Mouse (Mus musculus) kidney, adult 11 months (tissue): ENCODE data around the gene Nrp2.
A peak's percentile ranks its signal among the peaks of the same experiment; 100 is the strongest.

ENCODE experiments used
- DNase-seq: peaks from one replicate; pipeline ENCODE4 v3.0.0; 2022

Nrp2 gene

DNA sequence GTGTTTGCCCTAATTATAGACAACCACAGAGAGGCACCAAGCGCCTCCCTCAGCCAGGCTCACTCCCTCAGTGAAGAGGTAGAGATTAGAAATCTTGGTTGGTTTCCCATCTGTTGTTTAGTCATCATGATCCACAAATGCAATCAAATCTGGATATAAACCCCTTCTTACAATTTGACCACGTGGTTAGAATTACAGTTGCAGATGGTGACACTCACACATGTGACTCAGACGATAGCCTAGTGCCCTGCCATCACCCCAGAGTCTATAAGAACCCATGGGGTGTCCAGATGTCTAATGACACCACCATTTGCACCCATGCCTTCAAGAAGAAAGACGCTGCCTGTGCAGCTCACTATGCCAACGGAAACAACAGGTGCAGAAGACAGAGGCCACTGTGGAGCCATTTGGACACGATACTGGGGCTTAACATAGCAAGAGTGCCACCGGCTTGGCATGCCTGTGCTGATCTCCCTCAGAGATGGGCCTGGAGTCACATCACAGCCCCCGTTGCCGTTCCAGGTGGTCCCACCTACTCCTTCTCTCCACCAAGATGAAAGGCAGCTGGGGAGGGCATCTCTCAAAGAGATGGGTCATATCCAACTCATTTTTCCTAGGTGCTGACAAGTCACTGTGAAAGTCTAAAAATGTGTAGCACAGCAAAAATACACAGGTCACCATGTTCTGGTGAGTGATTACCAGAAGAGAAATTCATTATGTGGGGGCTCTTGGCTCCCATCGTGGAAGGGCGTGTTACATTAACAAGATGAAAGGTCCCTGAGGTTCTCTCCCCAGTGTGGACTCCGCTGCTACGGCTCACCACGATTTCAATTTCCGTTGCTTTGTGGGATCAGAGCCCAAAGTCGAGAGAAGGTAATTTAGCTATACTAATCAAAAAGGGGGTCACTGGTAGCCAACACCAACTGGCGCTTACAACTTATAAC is 123.0 kb downstream of the Nrp2 start:
- peak; percentile 38 for DNase-seq

DNA sequence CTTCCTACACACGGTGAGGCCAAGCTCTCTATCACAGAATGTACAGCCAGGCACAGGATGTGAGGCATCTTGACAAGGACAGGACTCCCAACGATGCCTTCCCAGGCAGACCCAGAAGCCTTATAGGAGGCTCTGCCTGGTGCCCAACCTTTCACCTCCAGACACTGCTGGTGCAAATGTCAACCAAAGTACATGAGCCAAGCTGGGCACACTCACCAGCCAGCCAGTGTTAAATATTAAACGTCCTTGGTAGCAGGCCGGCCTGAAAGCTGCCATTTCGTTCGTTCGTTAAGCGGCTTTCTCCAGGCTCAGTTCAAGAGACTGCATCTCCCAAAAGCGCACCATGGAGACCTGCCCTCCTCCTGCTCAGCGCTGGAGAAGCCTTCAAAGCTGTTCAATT is 124.2 kb downstream of the Nrp2 start:
- DNase-seq: peak; percentile 90

DNA sequence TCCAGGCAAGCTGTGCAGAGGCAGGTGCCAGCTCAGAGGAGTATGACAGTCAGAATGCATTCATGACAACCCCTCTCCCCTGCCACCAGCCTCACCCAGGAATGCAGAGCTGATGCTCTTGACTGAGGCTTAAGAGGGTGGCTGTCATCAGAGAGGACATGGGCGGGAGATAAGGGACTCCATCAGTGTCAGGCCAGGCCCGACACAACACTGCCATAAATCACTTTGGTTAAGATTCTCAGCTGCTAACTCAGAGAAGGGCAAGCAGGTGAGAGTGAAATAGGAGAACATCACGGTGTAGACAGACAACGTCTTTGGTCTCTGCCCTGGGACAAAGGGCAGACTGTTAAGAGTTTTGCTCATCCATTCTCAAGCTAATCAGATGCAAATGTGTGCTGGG is 125.1 kb downstream of the Nrp2 start:
- DNase-seq: peak; percentile 59

DNA sequence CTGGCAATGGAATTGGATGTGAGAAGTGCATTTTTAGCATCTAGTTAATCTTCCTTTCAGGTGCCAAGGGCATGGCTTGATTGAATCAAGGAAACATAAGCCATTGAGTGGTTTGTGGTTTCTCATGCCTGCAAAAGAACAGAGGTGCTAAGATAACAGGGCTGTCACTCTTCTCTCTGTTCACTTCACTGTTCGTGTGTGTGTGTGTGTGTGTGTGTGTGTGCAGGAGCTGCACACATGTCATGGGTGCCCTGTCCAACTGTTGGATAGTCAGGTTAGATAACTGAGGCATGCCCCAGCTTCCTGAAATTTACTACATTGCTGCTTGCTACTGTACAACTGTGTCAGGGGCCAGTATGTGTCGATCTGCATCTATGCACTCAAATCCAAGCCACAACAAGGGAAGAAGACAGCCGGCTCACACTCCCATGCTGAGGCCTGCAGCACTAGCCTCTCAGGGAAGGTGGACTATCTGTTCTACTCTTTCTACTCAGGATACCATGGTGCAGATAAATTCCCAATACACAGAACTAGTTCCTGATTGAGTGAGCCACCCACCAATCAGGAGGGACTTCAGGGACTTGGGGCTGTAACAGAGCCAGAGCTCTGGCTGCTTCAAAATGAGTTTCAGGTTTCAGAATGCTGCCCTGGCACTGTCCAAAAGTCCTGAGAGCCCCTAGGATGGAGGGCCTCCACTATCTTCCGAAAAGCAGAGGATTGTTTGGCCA is 126.8 kb downstream of the Nrp2 start:
- no peak for DNase-seq

DNA sequence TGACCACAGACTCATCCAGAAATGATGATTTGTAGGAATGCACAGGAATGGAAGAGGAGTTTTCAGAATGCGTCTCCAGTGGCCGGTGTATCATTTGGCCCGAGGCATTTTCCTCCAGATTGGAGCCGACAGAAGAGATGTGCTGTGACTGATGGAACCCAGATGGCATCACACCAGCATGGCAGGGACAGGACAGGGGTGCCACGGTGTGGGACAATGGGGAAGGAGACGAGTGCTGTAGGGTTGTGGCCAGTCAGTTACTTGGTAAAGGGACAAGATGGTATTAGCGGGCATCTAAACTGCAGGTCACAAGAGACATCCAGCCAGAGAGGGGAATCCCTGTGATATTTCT is 127.3 kb downstream of the Nrp2 start:
- DNase-seq: no peak

DNA sequence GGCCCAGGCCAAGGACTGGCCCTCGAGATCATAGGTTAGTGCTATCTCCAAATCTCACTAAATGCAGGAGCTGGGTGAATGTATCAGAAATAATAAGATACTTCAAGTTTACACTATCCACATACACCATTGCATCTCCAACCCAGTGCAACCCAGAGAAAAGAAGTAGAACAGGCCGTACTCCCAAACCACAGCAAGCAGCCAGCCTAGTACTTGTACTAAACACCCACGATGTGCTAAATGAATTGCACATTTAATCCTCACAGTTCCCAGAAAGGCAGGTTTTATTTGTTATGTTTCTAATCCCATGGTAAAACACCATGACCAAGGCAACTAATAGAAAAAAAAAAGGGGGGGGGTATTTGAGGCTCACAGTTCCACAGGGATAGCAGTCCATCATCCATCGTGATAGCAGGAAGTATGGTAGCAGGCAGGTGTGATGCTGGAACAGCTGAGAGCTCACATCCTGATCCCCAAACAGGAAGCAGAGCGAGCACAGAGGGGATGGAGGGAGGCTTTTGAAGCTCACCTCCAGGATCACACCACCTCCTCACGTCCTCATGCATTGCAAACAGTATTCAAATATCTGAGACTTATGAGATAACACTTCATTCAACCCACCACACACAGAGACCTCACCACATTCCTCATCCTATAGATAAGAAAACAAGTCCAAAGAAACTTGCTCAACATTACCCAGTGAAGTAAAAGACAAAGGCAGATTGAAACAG is 128.8 kb downstream of the Nrp2 start:
- DNase-seq: no peak

DNA sequence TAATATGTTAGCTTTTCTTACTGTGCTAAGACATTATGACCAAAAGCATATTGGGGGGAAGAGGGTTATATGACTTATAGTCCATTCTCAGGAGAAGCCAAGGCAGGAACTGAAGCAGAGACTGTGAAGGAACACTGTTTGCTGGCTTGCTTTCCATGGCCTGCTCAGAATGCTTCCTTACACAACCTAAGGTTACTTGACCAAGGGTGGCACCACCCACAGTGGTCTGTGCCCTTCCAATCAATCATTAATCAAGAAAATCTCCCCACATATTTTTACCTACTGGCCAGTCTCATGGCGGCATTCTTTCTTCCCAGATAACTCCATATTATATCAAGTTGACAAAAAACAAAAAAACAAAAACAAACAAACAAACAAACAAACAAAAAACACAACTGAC is 130.3 kb downstream of the Nrp2 start:
- DNase-seq: no peak

DNA sequence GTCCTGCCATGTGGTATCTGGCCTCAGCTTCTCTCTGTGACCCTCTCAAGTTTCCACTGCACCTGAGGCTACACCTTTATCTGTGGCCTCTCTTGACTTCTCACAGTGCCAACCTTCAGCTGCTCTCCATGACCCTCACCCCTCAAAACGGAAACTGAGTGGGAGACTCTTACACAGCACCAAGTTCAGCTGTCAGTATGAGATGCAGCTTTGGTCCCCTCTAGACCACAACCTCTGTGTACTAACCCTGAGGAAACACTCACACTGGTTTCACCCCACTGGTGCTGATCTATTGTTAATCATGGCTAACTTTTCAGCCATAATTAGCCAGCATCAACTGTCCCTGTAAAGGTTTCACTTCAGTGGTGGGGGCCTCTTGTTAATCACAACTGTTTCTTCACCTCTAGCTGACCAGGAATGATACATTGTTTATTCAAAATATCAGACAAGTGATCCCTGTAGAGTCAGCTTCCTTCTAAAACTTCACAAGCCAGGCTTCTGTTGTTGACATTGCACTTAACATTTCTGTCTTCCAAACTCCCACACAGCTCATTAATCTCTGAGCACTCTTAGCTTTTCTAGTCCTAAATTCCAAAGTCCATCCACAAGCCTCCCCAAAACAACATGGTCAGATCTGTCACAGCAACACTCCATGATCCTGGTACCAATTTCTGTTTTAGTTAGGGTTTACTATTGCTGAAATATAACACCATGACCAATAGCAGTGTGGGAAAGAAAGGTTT is 131.5 kb downstream of the Nrp2 start:
- no peak for DNase-seq

DNA sequence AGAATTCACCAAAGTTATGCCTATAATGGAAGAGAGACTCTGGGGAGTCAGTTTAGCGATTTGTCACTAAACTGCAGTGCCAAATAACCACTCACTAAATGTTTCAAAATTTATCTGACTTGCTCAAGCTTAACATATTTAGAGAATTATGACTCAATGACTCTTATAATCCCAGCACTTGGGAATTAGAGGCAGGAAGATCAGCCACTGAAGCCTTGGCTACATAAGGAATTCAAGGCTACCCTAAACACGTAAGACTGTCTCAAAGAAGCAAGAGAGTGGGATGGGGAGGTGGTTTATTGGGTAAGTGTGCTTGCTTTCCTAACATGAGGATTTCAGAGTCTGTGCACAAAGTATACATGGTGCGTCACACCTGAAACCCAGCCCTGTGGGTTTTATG is 135.0 kb downstream of the Nrp2 start:
- no peak for DNase-seq

DNA sequence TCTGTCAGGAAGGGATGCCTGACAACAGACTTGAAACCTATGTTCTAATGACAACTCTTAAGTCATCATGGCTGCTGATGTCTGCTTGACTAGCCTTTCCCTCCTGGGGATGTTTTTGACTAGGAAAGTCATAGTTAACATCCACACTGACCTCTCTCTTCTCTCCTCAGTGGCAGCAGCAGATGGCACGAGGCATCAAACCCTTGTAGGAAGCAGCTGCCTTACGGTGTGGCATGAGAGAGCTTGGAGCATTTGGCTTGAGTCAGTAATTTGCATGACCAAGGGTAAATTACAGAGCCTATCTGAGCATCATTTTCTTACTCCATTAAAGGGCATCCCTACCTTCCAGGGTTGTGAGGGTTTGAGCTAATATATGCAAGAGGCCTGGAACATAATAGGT is 135.5 kb downstream of the Nrp2 start:
- DNase-seq: no peak

DNA sequence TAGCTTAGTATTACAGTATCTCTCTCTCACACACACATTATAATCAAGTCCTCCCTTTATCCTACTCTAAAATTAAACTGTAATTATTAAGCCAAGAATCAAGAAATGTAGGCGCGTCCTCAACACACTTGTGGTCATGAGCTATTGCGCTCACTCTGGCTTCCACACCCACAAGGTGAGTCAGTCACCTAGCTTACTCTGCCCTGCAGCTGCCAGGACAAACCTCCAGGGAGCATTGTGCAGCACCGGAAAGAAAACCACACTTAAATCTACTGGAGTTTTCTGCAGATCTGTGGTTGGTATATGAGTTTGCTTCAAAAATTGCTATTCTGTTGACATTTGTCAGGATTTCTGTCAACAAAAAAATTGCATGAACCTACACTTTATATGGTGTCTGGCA is 140.1 kb downstream of the Nrp2 start:
- no peak for DNase-seq

DNA sequence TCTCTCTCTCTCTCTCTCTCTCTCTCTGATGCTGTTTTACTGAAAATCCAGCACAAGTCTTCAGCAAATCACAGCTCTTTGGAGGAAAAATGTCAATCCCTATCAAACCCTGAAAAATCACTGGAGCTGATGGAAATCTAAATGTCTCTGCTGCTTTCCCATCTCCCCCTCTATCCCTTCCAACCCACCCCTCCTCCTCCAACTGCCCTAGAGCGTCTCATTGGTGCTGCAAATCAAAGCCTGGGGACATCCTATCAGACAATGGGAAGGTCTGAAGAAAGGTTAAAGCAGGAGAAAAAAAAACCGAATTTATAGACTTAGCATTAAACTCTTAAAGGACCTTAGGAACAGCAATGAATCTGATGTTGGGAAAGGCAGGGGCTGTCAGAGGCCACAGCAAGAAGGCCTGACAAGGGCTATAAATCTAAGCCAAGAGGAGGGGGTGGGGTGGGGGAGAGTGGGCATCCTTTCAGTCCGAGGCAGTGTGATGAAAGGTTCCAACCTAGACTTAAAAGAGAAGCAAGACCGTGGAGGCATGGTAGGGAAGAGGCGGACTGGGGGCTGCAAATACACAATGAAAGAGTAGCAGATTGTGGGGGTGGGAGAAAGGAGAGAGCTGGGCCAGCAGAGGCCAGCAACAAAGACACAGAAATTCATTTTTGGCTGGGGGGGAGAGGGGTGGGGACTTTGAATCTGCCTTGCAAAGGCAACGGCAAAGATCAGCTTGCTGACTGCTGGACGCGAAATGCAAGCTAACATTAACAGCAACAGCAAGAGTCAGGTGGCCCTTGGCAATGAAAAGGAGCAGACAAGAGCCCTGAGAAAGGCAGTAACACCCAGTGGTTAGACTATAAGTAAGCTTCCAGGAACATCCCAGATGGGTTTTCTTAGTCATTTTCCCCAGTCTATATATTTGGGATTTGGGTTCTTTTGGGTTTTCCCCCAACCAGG is 148.2 kb downstream of the Nrp2 start:
- no peak for DNase-seq

DNA sequence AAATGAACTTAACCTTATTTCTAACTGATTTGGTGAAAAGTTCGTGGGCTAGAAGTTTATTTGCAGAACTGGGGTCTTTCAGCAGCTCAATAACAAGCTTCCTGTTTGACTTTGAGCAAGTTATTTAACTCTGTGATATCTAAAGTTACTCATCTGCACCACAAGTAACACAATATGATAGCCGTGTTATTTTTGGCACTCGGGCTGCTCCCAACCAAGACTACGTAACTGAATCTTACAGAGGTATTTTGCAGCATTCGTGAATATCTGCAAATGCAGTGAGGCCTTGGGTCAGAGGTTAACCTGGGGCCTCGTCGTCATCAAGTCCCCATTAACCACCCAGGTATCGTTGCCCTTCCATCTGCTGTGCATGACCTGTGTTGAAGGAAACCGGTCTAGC is 150.3 kb downstream of the Nrp2 start:
- no peak for DNase-seq

DNA sequence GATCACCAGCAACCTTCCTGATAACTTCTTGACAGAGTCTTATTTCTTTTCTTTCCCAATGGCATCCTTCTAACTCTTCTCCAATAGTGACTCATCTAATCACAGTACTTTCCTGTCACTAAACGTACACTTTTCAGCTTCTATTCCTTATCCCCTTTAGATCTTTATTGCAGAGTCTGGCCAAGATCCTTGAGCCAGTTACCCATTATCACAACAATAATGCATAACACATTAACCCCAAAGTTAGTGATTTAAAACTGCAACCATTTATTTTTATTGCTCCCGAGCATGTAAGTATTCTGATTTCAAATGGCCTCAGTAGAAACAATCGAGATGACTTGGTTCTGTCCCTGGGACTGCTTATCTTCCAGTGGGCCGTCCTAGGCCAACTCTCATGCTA is 150.9 kb downstream of the Nrp2 start:
- no peak for DNase-seq

DNA sequence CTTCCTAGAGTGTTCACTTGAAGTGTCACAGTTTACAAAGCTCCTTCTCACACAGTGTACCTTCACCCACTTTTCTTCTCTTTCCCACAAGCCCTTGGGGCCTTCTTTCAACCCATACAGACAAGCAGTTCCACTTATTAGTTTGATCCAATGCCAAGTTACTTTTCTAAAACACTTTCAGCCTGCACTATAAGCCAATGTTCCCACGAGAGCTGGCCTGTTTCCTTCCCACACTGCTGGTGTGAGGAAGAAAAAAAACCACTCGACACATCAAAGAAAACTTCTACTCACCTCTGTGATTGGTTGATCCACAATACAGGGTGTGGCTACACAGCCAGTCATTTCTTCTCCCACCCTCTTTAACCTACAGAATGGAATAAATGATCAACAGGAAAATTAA is 156.0 kb downstream of the Nrp2 start:
- DNase-seq: no peak

DNA sequence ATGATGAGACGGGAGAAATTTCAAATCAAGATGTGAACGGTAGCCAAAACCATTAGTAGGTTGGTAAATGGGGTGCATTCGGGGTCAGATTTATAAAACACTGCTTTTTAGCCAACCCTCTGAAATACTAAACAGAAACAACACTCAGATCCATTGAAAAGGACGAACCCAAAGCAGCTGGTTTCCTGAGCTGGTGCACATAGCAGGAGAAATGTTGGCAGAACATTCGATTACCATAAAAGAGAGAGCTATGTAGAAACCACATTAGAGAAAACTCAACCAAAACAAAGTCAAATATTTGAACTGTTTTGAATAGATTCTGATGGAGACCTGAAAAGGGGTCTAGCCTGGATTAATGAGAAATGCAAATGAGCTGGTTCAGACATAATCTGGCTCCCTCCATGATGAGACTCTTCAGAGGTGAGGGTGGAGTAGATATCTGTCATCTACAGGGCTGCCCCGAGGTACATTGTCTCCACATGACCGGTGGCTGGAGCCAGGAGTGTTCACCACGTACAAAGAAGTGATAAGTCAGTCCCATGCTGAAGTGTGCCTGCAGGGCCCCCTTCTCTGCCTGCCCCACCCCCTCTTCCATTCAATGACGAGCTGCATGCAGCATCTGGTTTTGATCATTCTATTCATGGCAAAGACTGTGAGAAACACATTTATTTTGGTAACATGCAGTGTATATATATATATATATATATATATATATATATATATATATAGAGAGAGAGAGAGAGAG is 156.6 kb downstream of the Nrp2 start:
- no peak for DNase-seq

DNA sequence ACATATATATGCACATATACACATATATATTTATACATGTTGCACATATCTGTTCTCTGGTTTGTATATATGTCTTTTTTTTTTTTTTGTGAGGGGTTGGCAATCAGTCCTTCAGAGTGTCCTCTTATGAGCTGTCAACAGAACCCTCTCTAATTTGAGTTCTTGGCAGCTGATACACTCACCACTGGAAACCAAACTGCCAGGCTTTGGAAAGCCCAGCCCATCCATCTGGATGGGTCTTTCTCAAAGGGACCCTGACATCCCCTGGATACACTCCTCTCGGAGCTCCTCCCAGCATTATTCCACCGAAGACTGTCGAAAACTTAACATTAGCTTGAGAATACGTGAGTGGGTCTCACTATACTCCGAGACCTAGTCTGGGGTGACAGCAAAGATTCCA is 157.2 kb downstream of the Nrp2 start:
- DNase-seq: no peak

DNA sequence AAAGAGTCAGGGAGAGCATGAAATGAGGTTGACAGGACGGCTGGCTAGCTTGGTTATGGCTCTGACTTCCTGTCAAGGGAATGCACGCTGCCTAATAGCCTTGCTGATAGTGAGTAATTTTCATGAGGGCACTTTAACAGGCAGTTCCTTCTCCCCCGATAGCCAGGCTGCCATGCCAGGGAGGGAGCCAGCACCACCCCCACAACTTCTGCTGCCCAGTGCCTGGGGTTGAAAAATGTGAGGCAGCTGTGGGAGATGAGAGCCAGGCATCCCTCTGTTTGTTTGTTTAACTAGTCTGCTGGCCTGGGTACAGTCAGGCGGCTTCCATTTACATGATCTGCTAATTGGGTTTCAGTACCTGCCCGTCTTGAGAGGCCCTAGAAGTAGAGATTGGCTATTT is 157.7 kb downstream of the Nrp2 start:
- peak; percentile 12 for DNase-seq
